Mouse (Mus musculus) C2C12 (cell line): ENCODE measurements around the gene Kmt2d.

Experiments
- CEBPB ChIP-seq: IDR thresholded peaks from one replicate; pipeline ENCODE4 v1.6.1; 2011; ENCODE audit warnings: low read depth, mild to moderate bottlenecking, control low read depth, moderate library complexity
- CTCF ChIP-seq: IDR thresholded peaks from one replicate; pipeline ENCODE4 v1.5.1; 2011; ENCODE audit not compliant: control insufficient read depth, insufficient read depth, insufficient read length
- FOSL1 ChIP-seq: IDR thresholded peaks from one replicate; pipeline ENCODE4 v1.8.0; 2011; ENCODE audit warnings: mild to moderate bottlenecking, low read length; ENCODE audit not compliant: poor library complexity, insufficient read depth, severe bottlenecking
- MAX ChIP-seq: IDR thresholded peaks from one replicate; pipeline ENCODE4 v1.6.1; 2011; ENCODE audit warnings: mild to moderate bottlenecking, control low read depth
- MYOD1 ChIP-seq: IDR thresholded peaks from one replicate; pipeline ENCODE4 v1.6.1; 2011; ENCODE audit warnings: low read depth; ENCODE audit not compliant: control insufficient read depth, insufficient read length
- MYOG ChIP-seq: IDR thresholded peaks from one replicate; pipeline ENCODE4 v1.6.1; 2011; ENCODE audit not compliant: control insufficient read depth, insufficient read length; ENCODE audit errors: extremely low read depth
- USF1 ChIP-seq: IDR thresholded peaks from one replicate; pipeline ENCODE4 v1.6.1; 2011; ENCODE audit warnings: low read depth, mild to moderate bottlenecking, control low read depth, moderate library complexity

DNA sequence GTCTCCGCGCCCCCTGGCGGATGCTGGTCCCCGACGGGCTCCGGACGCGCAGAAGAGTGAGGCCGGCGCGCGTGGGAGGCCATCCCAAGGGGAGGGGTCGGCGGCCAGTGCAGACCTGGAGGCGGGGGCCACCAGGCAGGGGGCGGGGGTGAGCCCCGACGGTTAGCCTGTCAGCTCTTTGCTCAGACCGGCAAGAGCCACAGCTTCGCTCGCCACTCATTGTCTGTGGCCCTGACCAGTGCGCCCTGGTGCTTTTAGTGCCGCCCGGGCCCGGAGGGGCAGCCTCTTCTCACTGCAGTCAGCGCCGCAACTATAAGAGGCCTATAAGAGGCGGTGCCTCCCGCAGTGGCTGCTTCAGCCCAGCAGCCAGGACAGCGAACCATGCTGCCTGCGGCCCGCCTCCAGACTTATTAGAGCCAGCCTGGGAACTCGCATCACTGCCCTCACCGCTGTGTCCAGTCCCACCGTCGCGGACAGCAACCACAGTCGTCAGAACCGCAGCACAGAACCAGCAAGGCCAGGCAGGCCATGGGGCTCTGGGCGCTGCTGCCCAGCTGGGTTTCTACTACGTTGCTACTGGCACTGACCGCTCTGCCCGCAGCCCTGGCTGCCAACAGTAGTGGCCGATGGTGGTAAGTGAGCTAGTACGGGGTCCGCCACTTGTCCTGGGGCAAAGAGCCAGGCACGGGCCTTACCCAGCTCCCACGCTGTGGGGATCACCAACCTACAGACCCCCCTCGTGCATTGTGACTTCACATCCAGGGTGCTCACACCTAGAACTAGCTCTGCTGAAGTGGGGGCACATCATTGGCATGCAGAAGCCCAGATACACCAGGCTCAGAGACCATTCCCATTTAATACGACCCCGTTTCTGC lies 81.1 kb downstream of the Kmt2d start, which contains the start of gene Wnt1:
- TF ChIP-seq CTCF = peak; percentile 93
- TF ChIP-seq USF1 = no peak
- TF ChIP-seq CEBPB = no peak
- no peak for TF ChIP-seq MYOD1
- TF ChIP-seq MAX = no peak
- TF ChIP-seq MYOG = no peak
- TF ChIP-seq FOSL1 = no peak
